ENCODE assay signal across 7 mouse cellular contexts in genomic region chr7:5014251-5015117, GRCm38 (mm10). TPM values are rescaled to one million over a fixed set of nuclear protein-coding genes. Genes with fewer than 3 reads are reported as not detected.
DNase-seq lines count a peak whose midpoint lies in the region; ATAC-seq and TF ChIP-seq lines count a peak whose summit lies in the region.

TSS of gene Zfp524 (plus strand) at chr7:5014415.
TSS of gene Fiz1 (minus strand) at chr7:5014697.

- peak within 1 kb of the TSS; percentile 56 for H3K4me3 ChIP-seq in embryonic facial prominence, embryonic 13.5 days
- peak within 1 kb of the TSS; percentile 83 for H3K4me3 ChIP-seq in kidney, adult 2 months (ENCODE audit: insufficient read depth, low read depth, low read length)
- peak within 1 kb of the TSS; percentile 66 for H3K4me3 ChIP-seq in limb, embryonic 12.5 days (replicated peaks)
- peak within 1 kb of the TSS; percentile 84 for H3K4me3 ChIP-seq in midbrain, embryonic 15.5 days
- H3K4me3 ChIP-seq in spleen, adult 2 months (ENCODE audit: extremely low read depth, insufficient read depth, insufficient read length), result peak within 1 kb of the TSS; percentile 96

- H3K9ac ChIP-seq in embryonic facial prominence, embryonic 13.5 days, result peak within 1 kb of the TSS; percentile 79
- peak within 1 kb of the TSS; percentile 85 for H3K9ac ChIP-seq in limb, embryonic 12.5 days (replicated peaks)
- peak within 1 kb of the TSS; percentile 87 for H3K9ac ChIP-seq in midbrain, embryonic 15.5 days

- under 1% methylated on average over 42 of the region's 42 CpGs for WGBS in embryonic facial prominence, embryonic 13.5 days
- WGBS in kidney, adult 2 months, result under 1% methylated on average over 42 of the region's 42 CpGs
- WGBS in limb, embryonic 12.5 days, result under 1% methylated on average over 42 of the region's 42 CpGs
- WGBS in midbrain, embryonic 15.5 days, result under 1% methylated on average over 42 of the region's 42 CpGs
- under 1% methylated on average over 39 of the region's 42 CpGs for WGBS in spleen, adult 2 months

- DNase-seq in adrenal gland, postnatal 36 days, result peak; percentile 96 to 97
- peak; percentile 96 to 100 for DNase-seq in heart, adult 18-20 months
- peak; percentile 99 for DNase-seq in kidney, adult 2 months
- DNase-seq in spleen, adult 2 months (ENCODE audit: low read depth in 1 of 2, low spot score in 2 of 2), result peak; percentile 94 to 97

- H3K27me3 ChIP-seq in embryonic facial prominence, embryonic 13.5 days, result no peaks in the 10 kb centered on the region
- no peaks in the 10 kb centered on the region for H3K27me3 ChIP-seq in kidney, adult 2 months (replicated peaks; ENCODE audit: control insufficient read depth, insufficient read depth, low read length)
- H3K27me3 ChIP-seq in limb, embryonic 12.5 days, result no peaks in the 10 kb centered on the region
- no peaks in the 10 kb centered on the region for H3K27me3 ChIP-seq in midbrain, embryonic 15.5 days (replicated peaks)
- H3K27me3 ChIP-seq in spleen, adult 2 months (ENCODE audit: control insufficient read depth, insufficient read depth, low read length), result no peaks in the 10 kb centered on the region; the same call in 1 of the 2 replicates

- H3K36me3 ChIP-seq in embryonic facial prominence, embryonic 13.5 days, result peaks cover 41% of the 10 kb centered on the region
- no peaks in the 10 kb centered on the region for H3K36me3 ChIP-seq in kidney, adult 2 months (ENCODE audit: control insufficient read depth, insufficient read depth, low read length)
- peaks cover 48% of the 10 kb centered on the region for H3K36me3 ChIP-seq in limb, embryonic 12.5 days
- peaks cover 30% of the 10 kb centered on the region for H3K36me3 ChIP-seq in midbrain, embryonic 15.5 days (replicated peaks)
- peaks cover 22% of the 10 kb centered on the region for H3K36me3 ChIP-seq in spleen, adult 2 months (ENCODE audit: control insufficient read depth, insufficient read depth, low read length)

- no peak for TF ChIP-seq CTCF in kidney, adult 2 months (conservative IDR thresholded peaks at IDR 0.05; ENCODE audit: insufficient read depth, insufficient read length, low read depth, low read length)
- no peak for TF ChIP-seq CTCF in spleen, adult 2 months (IDR thresholded peaks at IDR 0.05; ENCODE audit: extremely low read depth, insufficient read depth, insufficient read length, insufficient replicate concordance)

- H3K4me1 ChIP-seq in embryonic facial prominence, embryonic 13.5 days, result peaks cover 17% of the 10 kb centered on the region
- peaks cover 5% of the 10 kb centered on the region; the same call in 1 of the 2 replicates for H3K4me1 ChIP-seq in kidney, adult 2 months (ENCODE audit: control insufficient read depth, insufficient read depth, low read length)
- peaks cover 9% of the 10 kb centered on the region for H3K4me1 ChIP-seq in limb, embryonic 12.5 days (replicated peaks)
- peaks cover 14% of the 10 kb centered on the region for H3K4me1 ChIP-seq in midbrain, embryonic 15.5 days
- H3K4me1 ChIP-seq in spleen, adult 2 months (ENCODE audit: control insufficient read depth, insufficient read depth, insufficient read length), result no peaks in the 10 kb centered on the region; the same call in 1 of the 2 replicates

- no peak for TF ChIP-seq POLR2A in kidney, adult 2 months (IDR thresholded peaks at IDR 0.05; ENCODE audit: low read depth, low read length)
- no peak for TF ChIP-seq POLR2A in spleen, adult 2 months (IDR thresholded peaks at IDR 0.05; ENCODE audit: low read depth, low read length)

- H3K27ac ChIP-seq in embryonic facial prominence, embryonic 13.5 days, result peak within 1 kb of the TSS; percentile 98
- H3K27ac ChIP-seq in kidney, adult 2 months (ENCODE audit: insufficient read depth, low read depth, low read length), result peak within 1 kb of the TSS; percentile 100
- H3K27ac ChIP-seq in limb, embryonic 12.5 days, result peak within 1 kb of the TSS; percentile 98
- peak within 1 kb of the TSS; percentile 98 for H3K27ac ChIP-seq in midbrain, embryonic 15.5 days
- peak within 1 kb of the TSS; percentile 99 for H3K27ac ChIP-seq in spleen, adult 2 months (ENCODE audit: insufficient read depth, low read length)

- H3K4me2 ChIP-seq in embryonic facial prominence, embryonic 13.5 days, result peak within 1 kb of the TSS; percentile 64
- peak within 1 kb of the TSS; percentile 61 for H3K4me2 ChIP-seq in limb, embryonic 12.5 days
- peak within 1 kb of the TSS; percentile 57 for H3K4me2 ChIP-seq in midbrain, embryonic 15.5 days

- no peaks in the 10 kb centered on the region for H3K9me3 ChIP-seq in embryonic facial prominence, embryonic 13.5 days
- H3K9me3 ChIP-seq in limb, embryonic 12.5 days, result no peaks in the 10 kb centered on the region
- no peaks in the 10 kb centered on the region for H3K9me3 ChIP-seq in midbrain, embryonic 15.5 days

- ATAC-seq in embryonic facial prominence, embryonic 13.5 days (ENCODE audit: insufficient number of reproducible peaks, insufficient read depth, low FRiP score, low TSS enrichment, low read depth), result peak; percentile 82
- peak; percentile 79 for ATAC-seq in limb, embryonic 12.5 days (ENCODE audit: insufficient number of reproducible peaks, insufficient read depth, low FRiP score, low TSS enrichment, low read depth)
- ATAC-seq in midbrain, embryonic 15.5 days (replicated peaks), result peak; percentile 87

RNA-seq across cellular contexts. Expression of gene Zfp524, which starts in this region (rescaled TPM):
- 10 to 100 TPM in 1 of 2 experiments, 1 to 10 TPM in 1; 8.7 to 14.0 TPM for total RNA-seq in adrenal gland, postnatal 36 days (2021)
- polyA plus RNA-seq in embryonic facial prominence, embryonic 13.5 days (2015; fragmentation: Nextera tagmentation; extraction: Ambion mirVana), result 10.3 and 12.0 TPM in 2 replicates
- 10 to 100 TPM in 1 of 2 experiments, 1 to 10 TPM in 1; 9.2 to 11.8 TPM for total RNA-seq in heart, adult 18-20 months (2021)
- 35.7 and 49.6 TPM in 2 replicates for polyA plus RNA-seq in kidney, adult 2 months (2012; rRNA removed)
- polyA plus RNA-seq in limb, embryonic 12.5 days (2016; fragmentation: Nextera tagmentation; extraction: Ambion mirVana), result 7.1 and 7.8 TPM in 2 replicates
- 7.1 and 7.7 TPM in 2 replicates for polyA plus RNA-seq in midbrain, embryonic 15.5 days (2015; fragmentation: Nextera tagmentation; extraction: Ambion mirVana)
- polyA plus RNA-seq in spleen, adult 2 months (2012; rRNA removed), result 24.2 and 32.0 TPM in 2 replicates

RNA-seq across cellular contexts. Expression of gene Fiz1, which starts in this region (rescaled TPM):
- 10 to 100 TPM; 23.5 to 31.5 TPM for total RNA-seq in adrenal gland, postnatal 36 days (2021)
- 45.7 and 47.9 TPM in 2 replicates for polyA plus RNA-seq in embryonic facial prominence, embryonic 13.5 days (2015; fragmentation: Nextera tagmentation; extraction: Ambion mirVana)
- total RNA-seq in heart, adult 18-20 months (2021), result 10 to 100 TPM; 16.2 to 17.0 TPM
- 25.4 and 27.5 TPM in 2 replicates for polyA plus RNA-seq in kidney, adult 2 months (2012; rRNA removed)
- polyA plus RNA-seq in limb, embryonic 12.5 days (2016; fragmentation: Nextera tagmentation; extraction: Ambion mirVana), result 57.9 and 58.9 TPM in 2 replicates
- 41.3 and 48.8 TPM in 2 replicates for polyA plus RNA-seq in midbrain, embryonic 15.5 days (2015; fragmentation: Nextera tagmentation; extraction: Ambion mirVana)
- polyA plus RNA-seq in spleen, adult 2 months (2012; rRNA removed), result 26.8 and 33.2 TPM in 2 replicates

Comparison
In these comparisons a context has a peak if more than half of its experiments do, and no peak if none do; other contexts are left out.
1. Peak in every context shown above with its lines: DNase-seq, ATAC-seq, H3K4me3 ChIP-seq and H3K27ac ChIP-seq.